In the genomic region with DNA sequence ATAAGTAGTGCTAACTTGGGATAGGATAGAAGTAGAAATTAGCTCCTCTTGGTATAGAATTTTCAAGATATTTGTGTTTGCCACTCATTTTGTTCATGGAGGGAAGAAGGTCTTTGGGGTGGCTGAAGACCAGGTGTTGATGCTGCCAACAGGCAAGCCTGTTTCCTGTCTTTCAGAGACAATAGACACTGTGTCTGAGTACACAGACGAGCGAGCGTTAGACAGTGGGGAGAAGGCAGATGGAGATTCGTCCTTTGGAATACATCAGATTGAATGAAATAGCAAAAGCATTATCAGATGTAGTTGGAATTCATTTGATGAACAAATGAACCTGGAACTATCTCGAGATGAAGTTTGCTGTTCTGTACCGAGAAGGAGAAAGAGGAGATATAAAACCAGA, we compare ENCODE assay signal across 17 mouse cellular contexts.
"Had no signal": no experiment of that assay in that cellular context is flagged by ENCODE, and none has a peak within 500 bp of the region (broad histone marks: within the 10 kb centered on the region; RNA-seq: fewer than 3 reads in every experiment).

No protein-coding gene starts in this region.

- DNase-seq: retina, postnatal 1 day; right cerebral cortex, adult 18-20 months; right cerebral cortex, postnatal 14 days; right cerebral cortex, postnatal 25 days; right cerebral cortex, postnatal 4 days; spleen, adult 18-20 months; thymus, adult 18-20 months; thymus, adult 2 months; thymus, postnatal 14 days; thymus, postnatal 25 days; thymus, postnatal 36 days; thymus, postnatal 4 days had no signal

- H3K27ac ChIP-seq: neural tube, embryonic 12.5 days; neural tube, embryonic 13.5 days; neural tube, embryonic 15.5 days; stomach, embryonic 15.5 days; stomach, postnatal 0 days had no signal

- H3K4me3 ChIP-seq: neural tube, embryonic 12.5 days; neural tube, embryonic 13.5 days; neural tube, embryonic 15.5 days; stomach, embryonic 15.5 days had no signal
